Mouse (Mus musculus) embryonic facial prominence, embryonic 14.5 days (tissue): ENCODE results near the gene Slco1c1. TPM values are rescaled to one million over a fixed set of nuclear protein-coding genes. Genes with fewer than 3 reads are reported as not detected.

Source experiments
- ATAC-seq: fragments of 200-750 bp; cut with Nextera tagmentation; 2 replicates; pipeline ENCODE4 v1.8.0; 2017; ENCODE audit warnings: low read depth, moderate number of reproducible peaks, moderate TSS enrichment
- DNase-seq: peaks from one replicate; pipeline ENCODE4 v3.0.0-alpha.2; 2015; ENCODE audit warnings: low spot score
- H3K27ac ChIP-seq: fragments of 300-500 bp; sonication (generic); replicated peaks from 2 replicates; pipeline ENCODE4 v1.5.1; 2014; ENCODE audit warnings: low read depth, mild to moderate bottlenecking, low read length, moderate library complexity
- H3K27me3 ChIP-seq: fragments of 300-500 bp; sonication (generic); replicated peaks from 2 replicates; pipeline ENCODE4 v1.6.1; 2014; ENCODE audit warnings: low read length; ENCODE audit not compliant: control insufficient read depth, insufficient read depth
- H3K36me3 ChIP-seq: fragments of 300-500 bp; sonication (generic); 2 replicates; pipeline ENCODE4 v1.6.1; 2014; ENCODE audit warnings: low read length, mixed read lengths; ENCODE audit not compliant: control insufficient read depth, insufficient read depth
- H3K4me1 ChIP-seq: fragments of 300-500 bp; sonication (generic); 2 replicates; pipeline ENCODE4 v1.6.1; 2014; ENCODE audit warnings: antibody characterized with exemption, low read length; ENCODE audit not compliant: control insufficient read depth, insufficient read depth
- H3K4me2 ChIP-seq: fragments of 300-500 bp; sonication (generic); 2 replicates; pipeline ENCODE4 v1.6.1; 2014; ENCODE audit warnings: low read depth, mild to moderate bottlenecking, low read length, moderate library complexity, mixed read lengths
- H3K4me3 ChIP-seq: fragments of 300-500 bp; sonication (generic); 2 replicates; pipeline ENCODE4 v1.5.1; 2014; ENCODE audit warnings: low read depth, mild to moderate bottlenecking, low read length
- H3K9ac ChIP-seq: fragments of 300-500 bp; sonication (generic); 2 replicates; pipeline ENCODE4 v1.6.1; 2014; ENCODE audit warnings: low read depth, mild to moderate bottlenecking, low read length, moderate library complexity, mixed read lengths
- H3K9me3 ChIP-seq: fragments of 300-500 bp; sonication (generic); 2 replicates; pipeline ENCODE4 v1.6.1; 2016; ENCODE audit warnings: low read length; ENCODE audit not compliant: control insufficient read depth
- WGBS: fragments of 180-500 bp; shearing (Covaris S2); extraction: QIAGEN DNeasy Blood & Tissue Kit; methylation state at CpG from one replicate; pipeline ENCODE4 v1.1.7; 2014; 5-methylcytosine and 5-hydroxymethylcytosine counted together
- polyA plus RNA-seq: library from polyadenylated mRNA; unstranded; fragments of >200 nt; fragmentation: Nextera tagmentation; extraction: Ambion mirVana; gene quantifications from 2 replicates; pipeline ENCODE4 v1.2.1, GENCODE M21; 2014

Gene Slco1c1
- polyA plus RNA-seq, 1 experiment from 2014 or later, result 0.46 TPM

DNA sequence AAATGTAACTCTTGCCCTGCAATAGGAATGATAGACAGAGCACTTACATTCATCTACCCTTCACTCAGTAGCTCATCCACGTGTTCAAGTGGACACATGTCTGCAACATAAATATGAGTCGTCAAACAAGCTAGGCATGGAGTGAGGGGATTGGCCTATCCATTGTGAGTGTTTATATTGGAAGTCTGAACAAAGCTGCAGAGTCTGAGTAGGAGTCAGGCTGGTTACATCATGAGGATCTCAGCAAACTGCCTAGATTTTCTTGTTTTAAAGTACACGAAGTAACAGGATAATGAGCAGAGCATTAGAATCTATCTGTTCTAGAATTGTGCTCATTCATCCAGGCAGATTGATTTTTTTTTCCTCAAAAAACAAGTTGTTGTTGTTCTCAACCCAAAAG is 23.0 kb upstream of the Slco1c1 start:
- peaks cover 7% of the 10 kb centered on the region; the same call in 1 of the 2 replicates for H3K36me3 ChIP-seq
- no peak overlapping the region for H3K4me2 ChIP-seq
- WGBS, result 70% methylated on average over 3 of the region's 3 CpGs
- no peak overlapping the region for H3K27ac ChIP-seq
- H3K4me1 ChIP-seq, result no peaks in the 10 kb centered on the region
- no peak for ATAC-seq
- H3K9me3 ChIP-seq, result no peaks in the 10 kb centered on the region
- DNase-seq, result no peak
- no peaks in the 10 kb centered on the region for H3K27me3 ChIP-seq
- H3K9ac ChIP-seq, result no peak overlapping the region
- H3K4me3 ChIP-seq, result no peak overlapping the region

DNA sequence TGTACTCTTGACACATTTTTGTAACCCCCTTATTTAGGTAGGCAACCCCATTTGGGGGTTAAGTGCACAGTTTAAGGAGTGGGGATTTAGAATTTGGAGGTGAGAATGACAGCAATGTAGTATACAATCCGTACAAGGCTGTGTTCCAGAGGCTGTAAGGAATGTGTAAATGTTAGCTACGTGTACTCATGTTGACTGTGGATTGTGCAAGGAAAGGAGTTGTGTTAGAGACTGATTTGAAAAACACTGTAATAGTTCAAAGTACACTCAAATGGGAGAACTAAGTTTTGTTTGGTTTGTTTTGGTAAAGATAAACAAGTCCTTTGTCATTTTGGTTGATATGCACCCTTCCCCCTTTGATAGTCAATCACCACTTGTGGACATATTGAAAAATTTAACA is 1.6 kb upstream of the Slco1c1 start:
- no peak overlapping the region for H3K27ac ChIP-seq
- 72% methylated on average over 2 of the region's 2 CpGs for WGBS
- no peaks in the 10 kb centered on the region for H3K4me1 ChIP-seq
- H3K9ac ChIP-seq, result no peak overlapping the region
- H3K4me3 ChIP-seq, result no peak overlapping the region
- no peak for ATAC-seq
- H3K36me3 ChIP-seq, result no peaks in the 10 kb centered on the region
- no peaks in the 10 kb centered on the region for H3K9me3 ChIP-seq
- DNase-seq, result no peak
- H3K4me2 ChIP-seq, result no peak overlapping the region
- no peaks in the 10 kb centered on the region for H3K27me3 ChIP-seq

DNA sequence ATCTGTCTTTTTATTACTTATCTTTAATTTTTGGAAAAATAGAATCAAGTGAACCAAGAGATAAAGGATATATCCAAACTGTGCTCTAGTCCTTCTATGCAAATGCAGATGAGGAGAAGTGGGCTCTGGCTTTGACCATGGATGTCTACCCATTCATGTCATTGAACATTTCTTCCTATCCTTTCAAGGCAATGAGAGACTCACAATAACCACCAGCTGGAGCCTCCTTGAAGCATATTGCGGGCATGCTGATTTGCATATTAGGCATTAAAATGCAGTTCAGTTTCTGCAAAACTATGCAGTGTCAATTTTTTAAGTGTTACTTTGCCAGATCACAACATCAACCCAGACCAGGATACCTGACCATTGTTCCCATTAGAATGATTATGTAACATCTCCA is 1.6 kb downstream of the Slco1c1 start:
- no peaks in the 10 kb centered on the region for H3K9me3 ChIP-seq
- H3K36me3 ChIP-seq, result no peaks in the 10 kb centered on the region
- no peak overlapping the region for H3K4me2 ChIP-seq
- 91% methylated on average over 1 of the region's 1 CpGs for WGBS
- no peak overlapping the region for H3K4me3 ChIP-seq
- no peak overlapping the region for H3K27ac ChIP-seq
- H3K27me3 ChIP-seq, result no peaks in the 10 kb centered on the region; the same call in 1 of the 2 replicates
- H3K9ac ChIP-seq, result no peak overlapping the region
- DNase-seq (no peak), ATAC-seq (no peak)
- no peaks in the 10 kb centered on the region for H3K4me1 ChIP-seq

DNA sequence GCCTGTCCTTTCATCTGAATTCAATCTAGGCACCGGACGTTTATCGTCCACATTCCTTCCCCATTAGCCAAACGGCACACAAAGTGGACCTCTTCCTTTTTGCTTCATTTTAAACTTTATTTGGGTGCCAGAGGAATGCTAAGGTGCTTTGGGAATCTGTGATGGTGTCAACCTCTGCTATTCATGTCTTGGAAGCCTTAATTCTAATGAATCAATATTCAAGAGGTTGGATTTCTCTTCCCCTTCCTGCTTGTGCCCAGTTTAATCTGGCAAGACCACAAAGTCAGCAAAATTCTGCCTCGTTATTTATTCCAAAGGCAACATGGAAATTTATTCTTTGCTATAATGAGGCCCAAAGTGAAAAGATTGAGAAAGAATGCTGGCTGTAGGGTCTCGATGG is 6.7 kb downstream of the Slco1c1 start:
- peaks cover under 1% of the 10 kb centered on the region; the same call in 1 of the 2 replicates for H3K27me3 ChIP-seq
- no peak for DNase-seq
- H3K9ac ChIP-seq, result no peak overlapping the region
- no peaks in the 10 kb centered on the region for H3K36me3 ChIP-seq
- WGBS, result 52% methylated on average over 6 of the region's 6 CpGs
- H3K4me2 ChIP-seq, result no peak overlapping the region
- ATAC-seq, result no peak
- H3K27ac ChIP-seq, result no peak overlapping the region
- no peaks in the 10 kb centered on the region for H3K9me3 ChIP-seq
- no peak overlapping the region for H3K4me3 ChIP-seq
- no peaks in the 10 kb centered on the region for H3K4me1 ChIP-seq

DNA sequence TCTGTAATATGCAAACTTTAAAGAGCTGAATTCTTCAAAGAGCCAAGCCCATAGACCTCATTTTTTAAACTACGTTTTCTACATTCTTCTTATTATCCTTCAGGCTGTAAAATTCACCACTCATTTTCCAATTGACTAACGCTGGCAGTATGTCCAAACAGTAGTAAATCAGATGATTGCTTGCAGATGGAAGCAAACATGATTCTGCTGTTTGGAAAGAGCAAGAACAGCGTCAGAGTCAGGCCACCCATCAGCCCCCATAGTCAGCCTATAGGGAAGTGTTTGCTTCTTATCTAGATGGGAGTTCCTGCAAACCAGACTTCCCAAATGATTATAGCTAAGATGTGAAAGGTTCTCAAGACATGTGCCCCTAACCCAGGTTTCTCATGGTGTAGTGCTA is 13.1 kb downstream of the Slco1c1 start:
- Histone ChIP-seq H3K9ac (no peak overlapping the region), H3K4me3 (no peak overlapping the region), H3K27me3 (peaks cover 3% of the 10 kb centered on the region; the same call in 1 of the 2 replicates), H3K9me3 (no peaks in the 10 kb centered on the region), H3K36me3 (no peaks in the 10 kb centered on the region), H3K4me1 (no peaks in the 10 kb centered on the region; the same call in 1 of the 2 replicates), H3K4me2 (no peak overlapping the region), H3K27ac (no peak overlapping the region)
- ATAC-seq, result no peak
- 13% methylated on average over 3 of the region's 3 CpGs for WGBS
- DNase-seq, result peak; percentile 66

DNA sequence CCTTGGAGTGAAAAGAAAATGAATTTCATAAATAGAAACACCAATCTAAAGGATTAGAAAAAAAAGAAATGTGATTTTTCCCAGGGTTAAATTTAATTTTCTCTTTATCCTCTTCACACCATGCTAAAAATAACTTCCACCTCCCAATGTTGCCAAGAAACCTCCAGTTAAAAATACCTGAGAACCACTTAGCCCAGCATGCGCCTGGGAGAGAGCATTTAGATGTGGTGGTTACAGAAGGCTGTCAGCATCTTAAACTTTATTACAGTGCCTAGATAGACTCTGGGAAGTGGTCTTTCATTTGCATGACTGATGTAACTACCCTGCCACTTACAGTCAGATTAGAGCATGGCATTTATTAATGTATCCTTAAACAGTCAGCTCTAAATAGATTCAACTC is 17.0 kb downstream of the Slco1c1 start:
- no peak overlapping the region for H3K27ac ChIP-seq
- DNase-seq (no peak), ATAC-seq (no peak)
- H3K4me1 ChIP-seq, result peaks cover 10% of the 10 kb centered on the region
- H3K4me2 ChIP-seq, result no peak overlapping the region
- peaks cover under 1% of the 10 kb centered on the region; the same call in 1 of the 2 replicates for H3K27me3 ChIP-seq
- H3K36me3 ChIP-seq, result no peaks in the 10 kb centered on the region
- WGBS, result 79% methylated on average over 1 of the region's 1 CpGs
- H3K4me3 ChIP-seq, result no peak overlapping the region
- no peak overlapping the region for H3K9ac ChIP-seq
- no peaks in the 10 kb centered on the region for H3K9me3 ChIP-seq

DNA sequence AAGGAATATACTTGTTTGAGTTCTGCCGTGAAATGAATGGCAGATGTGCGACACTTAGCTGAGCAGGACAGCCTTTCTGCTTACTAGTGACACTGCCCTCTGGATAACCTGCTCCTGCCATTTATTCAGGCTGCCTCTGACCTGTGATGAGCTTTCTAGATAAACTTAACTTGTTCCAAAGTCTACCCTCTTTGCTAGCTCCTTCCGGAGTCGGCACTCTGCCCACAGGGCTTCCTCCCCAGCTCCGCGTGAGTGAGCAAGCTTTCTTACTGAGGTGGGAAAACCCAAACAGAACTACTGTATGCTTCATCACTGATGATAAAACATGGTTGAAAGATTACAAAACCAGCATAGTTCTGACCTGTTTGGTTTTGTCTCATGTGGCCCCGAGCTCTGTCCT is 19.2 kb downstream of the Slco1c1 start:
- Histone ChIP-seq H3K4me2 (no peak overlapping the region), H3K27ac (no peak overlapping the region), H3K9ac (no peak overlapping the region), H3K9me3 (no peaks in the 10 kb centered on the region), H3K4me3 (no peak overlapping the region), H3K4me1 (peaks cover 10% of the 10 kb centered on the region), H3K36me3 (no peaks in the 10 kb centered on the region), H3K27me3 (no peaks in the 10 kb centered on the region; the same call in 1 of the 2 replicates)
- DNase-seq, result no peak
- ATAC-seq, result no peak
- 68% methylated on average over 7 of the region's 7 CpGs for WGBS

DNA sequence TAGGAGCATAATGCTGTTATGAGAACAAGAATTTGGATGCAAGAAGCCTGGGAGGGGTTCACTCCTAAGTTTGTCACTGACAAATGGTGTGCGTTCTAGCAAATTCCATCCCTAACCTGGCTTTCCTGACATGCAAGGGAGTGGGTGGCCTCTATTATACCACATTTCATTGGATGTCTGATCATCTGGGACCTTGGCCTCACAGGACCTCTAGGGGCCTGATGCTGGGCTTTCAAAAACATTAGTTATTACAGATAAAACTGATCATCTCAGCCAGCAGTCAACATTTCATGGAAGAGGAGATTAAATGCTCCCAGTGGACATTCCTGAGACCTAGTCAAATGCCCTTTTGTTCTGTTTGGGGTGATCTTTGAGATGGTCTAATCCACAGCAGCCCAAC is 34.0 kb downstream of the Slco1c1 start:
- no peak for ATAC-seq
- WGBS, result 87% methylated on average over 1 of the region's 1 CpGs
- no peak overlapping the region for H3K4me3 ChIP-seq

DNA sequence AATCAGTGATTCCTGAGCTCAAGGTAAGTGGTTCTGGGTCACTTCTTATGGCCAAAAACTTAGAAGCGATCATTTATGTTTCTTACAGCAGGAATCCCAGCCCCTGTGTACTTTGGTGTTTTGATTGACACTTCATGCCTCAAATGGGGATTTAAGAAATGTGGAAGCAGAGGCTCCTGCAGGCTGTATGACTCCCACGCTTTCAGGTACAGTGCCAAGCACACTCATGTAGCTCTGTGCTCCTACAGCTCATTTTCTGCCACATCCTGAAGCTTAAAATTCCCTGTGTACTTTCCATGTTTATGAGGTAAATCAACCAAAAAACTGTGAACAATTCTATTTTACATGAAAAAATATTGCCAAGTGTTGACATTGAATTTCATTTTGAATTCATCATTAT is 43.2 kb downstream of the Slco1c1 start:
- ATAC-seq, result no peak
- WGBS, result 81% methylated on average over 2 of the region's 2 CpGs
- Histone ChIP-seq H3K9me3 (no peaks in the 10 kb centered on the region), H3K36me3 (no peaks in the 10 kb centered on the region), H3K9ac (no peak overlapping the region), H3K4me3 (no peak overlapping the region), H3K4me2 (no peak overlapping the region), H3K4me1 (no peaks in the 10 kb centered on the region), H3K27ac (no peak overlapping the region), H3K27me3 (no peaks in the 10 kb centered on the region)
- no peak for DNase-seq

More for the DNA sequence above, 34.0 kb downstream of the Slco1c1 start:
- Histone ChIP-seq H3K4me1 (no peaks in the 10 kb centered on the region), H3K27me3 (no peaks in the 10 kb centered on the region), H3K9ac (no peak overlapping the region), H3K9me3 (no peaks in the 10 kb centered on the region), H3K27ac (no peak overlapping the region), H3K36me3 (no peaks in the 10 kb centered on the region), H3K4me2 (no peak overlapping the region)
- no peak for DNase-seq
